Mouse (Mus musculus): ENCODE results near the gene Cdkn1c. TPM values are rescaled to one million over a fixed set of nuclear protein-coding genes. Genes with fewer than 3 reads are reported as not detected.
A peak's percentile ranks its signal among the peaks of the same experiment; 100 is the strongest.

Cdkn1c gene
- polyA plus RNA-seq, 1 experiment = 10.3 TPM

DNA sequence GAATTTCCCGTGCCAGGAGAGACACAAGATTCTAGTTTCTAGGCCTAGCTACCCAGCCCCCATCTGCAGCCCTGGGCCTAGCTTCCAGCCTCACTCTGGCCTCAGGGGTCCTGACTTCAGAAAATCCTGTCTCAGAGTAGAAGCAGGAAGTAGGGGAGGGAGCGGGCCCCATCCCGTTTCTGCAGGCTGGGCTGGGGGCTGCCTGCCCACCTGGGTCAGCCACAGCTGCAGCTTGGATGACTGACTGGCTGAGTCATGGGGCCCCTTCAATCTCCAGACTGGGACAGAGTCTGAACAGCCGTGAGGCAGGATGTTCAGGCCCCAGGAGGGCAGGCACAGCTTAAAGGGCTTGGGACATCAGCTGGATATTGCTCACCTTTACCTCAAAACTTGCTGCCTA, 45.8 kb downstream of the Cdkn1c start:
- H3K27me3 ChIP-seq (ENCODE audit: control insufficient read depth, insufficient read depth, low read length) = no peaks in the 10 kb centered on the region
- H3K36me3 ChIP-seq (ENCODE audit: control insufficient read depth, insufficient read depth, low read length) = no peaks in the 10 kb centered on the region
- WGBS = 19% methylated on average over 4 of the region's 4 CpGs
- TF ChIP-seq POLR2A (IDR thresholded peaks at IDR 0.05; ENCODE audit: control insufficient read depth, extremely low read depth, insufficient read depth, low read length, poor library complexity) = no peak
- no peak for TF ChIP-seq CTCF (IDR thresholded peaks at IDR 0.05; ENCODE audit: borderline replicate concordance, control insufficient read depth, extremely low read depth, insufficient read depth, low read length, poor library complexity)
- peaks cover 14% of the 10 kb centered on the region for H3K4me1 ChIP-seq (replicated peaks; ENCODE audit: control insufficient read depth, insufficient read depth, low read length)
- no peak overlapping the region for H3K4me3 ChIP-seq (ENCODE audit: control insufficient read depth, insufficient read depth, low read length)
- DNase-seq = peak; percentile 32
- no peak overlapping the region for H3K27ac ChIP-seq (ENCODE audit: control insufficient read depth, insufficient read depth, low read length)

DNA sequence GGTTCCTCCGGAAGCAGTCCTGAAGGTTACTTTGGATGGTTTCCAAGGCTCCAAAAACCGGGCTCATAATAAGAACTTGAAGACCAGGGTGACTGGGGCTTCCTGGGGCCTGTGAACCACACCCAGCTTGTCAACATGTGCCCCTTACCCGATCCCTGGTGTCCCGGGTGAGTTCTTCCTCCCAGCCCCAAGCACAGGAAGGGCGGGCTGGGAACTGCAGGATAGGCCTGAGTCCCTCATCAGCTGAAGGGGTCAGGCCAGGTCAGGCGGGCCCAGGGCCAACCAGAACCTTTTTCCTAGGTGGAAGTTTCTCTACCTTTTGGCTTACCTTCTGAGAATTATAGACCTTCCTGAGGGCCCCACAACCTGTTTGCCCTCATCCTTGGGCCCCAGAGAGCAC, 48.2 kb downstream of the Cdkn1c start:
- H3K4me1 ChIP-seq (replicated peaks; ENCODE audit: control insufficient read depth, insufficient read depth, low read length) = peaks cover 14% of the 10 kb centered on the region
- no peak overlapping the region for H3K27ac ChIP-seq (ENCODE audit: control insufficient read depth, insufficient read depth, low read length)
- TF ChIP-seq POLR2A (IDR thresholded peaks at IDR 0.05; ENCODE audit: control insufficient read depth, extremely low read depth, insufficient read depth, low read length, poor library complexity) (no peak), CTCF (IDR thresholded peaks at IDR 0.05; ENCODE audit: borderline replicate concordance, control insufficient read depth, extremely low read depth, insufficient read depth, low read length, poor library complexity) (no peak)
- H3K27me3 ChIP-seq (ENCODE audit: control insufficient read depth, insufficient read depth, low read length) = no peaks in the 10 kb centered on the region
- no peak for DNase-seq
- WGBS = 91% methylated on average over 6 of the region's 6 CpGs
- H3K4me3 ChIP-seq (ENCODE audit: control insufficient read depth, insufficient read depth, low read length) = no peak overlapping the region
- H3K36me3 ChIP-seq (ENCODE audit: control insufficient read depth, insufficient read depth, low read length) = no peaks in the 10 kb centered on the region

DNA sequence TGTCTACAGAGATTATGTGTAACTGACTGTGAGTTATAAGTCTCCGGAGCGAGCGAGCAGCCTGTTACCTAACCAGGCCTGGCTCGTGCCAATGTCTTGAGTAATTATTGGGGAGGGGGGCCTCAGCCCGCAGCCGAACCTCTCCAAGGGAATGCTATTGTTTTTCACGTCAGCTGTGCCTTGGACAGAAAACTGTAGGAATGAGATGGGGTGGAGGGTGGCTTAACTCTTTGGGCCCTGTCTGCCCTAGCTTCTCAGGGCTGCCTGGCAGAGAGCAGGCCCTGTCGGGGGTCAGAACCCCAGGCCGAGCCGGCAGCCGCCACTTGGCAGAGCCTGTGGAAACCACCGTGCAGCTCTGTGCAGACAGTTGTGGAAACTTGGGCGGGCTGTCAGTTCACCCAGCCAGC, 52.2 kb downstream of the Cdkn1c start:
- TF ChIP-seq CTCF (IDR thresholded peaks at IDR 0.05; ENCODE audit: borderline replicate concordance, control insufficient read depth, extremely low read depth, insufficient read depth, low read length, poor library complexity) (no peak), POLR2A (IDR thresholded peaks at IDR 0.05; ENCODE audit: control insufficient read depth, extremely low read depth, insufficient read depth, low read length, poor library complexity) (no peak)
- Histone ChIP-seq H3K27ac (ENCODE audit: control insufficient read depth, insufficient read depth, low read length) (no peak overlapping the region), H3K27me3 (ENCODE audit: control insufficient read depth, insufficient read depth, low read length) (no peaks in the 10 kb centered on the region), H3K4me1 (replicated peaks; ENCODE audit: control insufficient read depth, insufficient read depth, low read length) (peaks cover 5% of the 10 kb centered on the region), H3K36me3 (ENCODE audit: control insufficient read depth, insufficient read depth, low read length) (no peaks in the 10 kb centered on the region), H3K4me3 (ENCODE audit: control insufficient read depth, insufficient read depth, low read length) (no peak overlapping the region)
- no peak for DNase-seq
- WGBS = 88% methylated on average over 13 of the region's 13 CpGs

Other genes with a start within 250 kb of the Cdkn1c start
- gene Slc22a18, start 12.7 kb upstream of the Cdkn1c start, polyA plus RNA-seq (2012; rRNA removed) = 6.1 and 8.0 TPM in 2 replicates
- gene Phlda2, start 42.1 kb upstream of the Cdkn1c start, polyA plus RNA-seq (2012; rRNA removed) = 0.39 TPM in 1 of 2 replicates, not detected in the other
- 107 and 120 TPM in 2 replicates for gene Nap1l4, start 88.1 kb upstream of the Cdkn1c start, polyA plus RNA-seq (2012; rRNA removed)
- 22.7 and 24.5 TPM in 2 replicates for gene Cars, start 139.0 kb upstream of the Cdkn1c start, polyA plus RNA-seq (2012; rRNA removed)
- 6.4 and 7.4 TPM in 2 replicates for gene Tnfrsf26, start 167.7 kb upstream of the Cdkn1c start, polyA plus RNA-seq (2012; rRNA removed)
- 4.8 and 4.9 TPM in 2 replicates for gene Tnfrsf22, start 188.6 kb upstream of the Cdkn1c start, polyA plus RNA-seq (2012; rRNA removed)
- 3.5 and 4.8 TPM in 2 replicates for gene Tnfrsf23, start 224.8 kb upstream of the Cdkn1c start, polyA plus RNA-seq (2012; rRNA removed)